Mouse (Mus musculus) limb, embryonic 10.5 days (tissue): ENCODE data around the gene Cmss1. TPM values are rescaled to one million over a fixed set of nuclear protein-coding genes. Genes with fewer than 3 reads are reported as not detected.
A peak's percentile ranks its signal among the peaks of the same experiment; 100 is the strongest.

Experiments
- DNase-seq: peaks from one replicate; pipeline ENCODE4 v3.0.0-alpha.2; 2017; ENCODE audit warnings: low spot score
- H3K27ac ChIP-seq: fragments of 300-500 bp; sonication (generic); 2 replicates; pipeline ENCODE4 v1.5.1; 2016; ENCODE audit warnings: mild to moderate bottlenecking
- H3K27me3 ChIP-seq: fragments of 300-500 bp; sonication (generic); 2 replicates; pipeline ENCODE4 v1.6.1; 2016; ENCODE audit warnings: low read depth, mild to moderate bottlenecking; ENCODE audit not compliant: poor library complexity, severe bottlenecking
- H3K36me3 ChIP-seq: fragments of 300-500 bp; sonication (generic); 2 replicates; pipeline ENCODE4 v1.6.1; 2016; ENCODE audit warnings: mild to moderate bottlenecking, moderate library complexity
- H3K4me1 ChIP-seq: fragments of 300-500 bp; sonication (generic); 2 replicates; pipeline ENCODE4 v1.6.1; 2016
- H3K4me3 ChIP-seq: fragments of 300-500 bp; sonication (generic); 2 replicates; pipeline ENCODE4 v1.5.1; 2016; ENCODE audit warnings: mild to moderate bottlenecking, moderate library complexity
- H3K9me3 ChIP-seq: fragments of 300-500 bp; sonication (generic); replicated peaks from 2 replicates; pipeline ENCODE4 v1.6.1; 2016; ENCODE audit warnings: mild to moderate bottlenecking
- WGBS: fragments of 180-500 bp; shearing (Covaris S2); methylation state at CpG from one replicate; pipeline ENCODE4 v1.1.7; 2016; 5-methylcytosine and 5-hydroxymethylcytosine counted together
- polyA plus RNA-seq: library from polyadenylated mRNA; unstranded; fragments of >200 nt; fragmentation: Nextera tagmentation; extraction: Ambion mirVana; gene quantifications from 2 replicates; pipeline ENCODE4 v1.2.1, GENCODE M21; 2016

Gene Cmss1
- polyA plus RNA-seq, 1 experiment from 2014 or later: 53.7 TPM

GRCm38 (mm10) chr16:57317882-57318636 is 288.6 kb downstream of the Cmss1 start:
- Histone ChIP-seq H3K4me1 (peaks cover 24% of the 10 kb centered on the region), H3K36me3 (peaks cover 11% of the 10 kb centered on the region), H3K27me3 (no peaks in the 10 kb centered on the region), H3K27ac (no peak overlapping the region), H3K4me3 (no peak overlapping the region), H3K9me3 (peaks cover 2% of the 10 kb centered on the region; the same call in 1 of the 2 replicates)
- 49% methylated on average over 13 of the region's 13 CpGs for WGBS
- no peak for DNase-seq

- Histone ChIP-seq H3K4me1 (peaks cover 24% of the 10 kb centered on the region), H3K27ac (peak overlapping the region; percentile 16; the same call in 1 of the 2 replicates), H3K9me3 (peaks cover 2% of the 10 kb centered on the region; the same call in 1 of the 2 replicates), H3K4me3 (no peak overlapping the region), H3K27me3 (no peaks in the 10 kb centered on the region), H3K36me3 (peaks cover 11% of the 10 kb centered on the region)
- 59% methylated on average over 4 of the region's 4 CpGs for WGBS
- no peak for DNase-seq
Measured at GRCm38 (mm10) chr16:57317127-57317526, 289.5 kb downstream of the Cmss1 start.

- Histone ChIP-seq H3K36me3 (peaks cover 6% of the 10 kb centered on the region), H3K27me3 (no peaks in the 10 kb centered on the region), H3K4me1 (peaks cover 24% of the 10 kb centered on the region), H3K9me3 (0 out of 2 replicates have a peak, but pooled peaks cover 2% of the 10 kb centered on the region), H3K27ac (no peak overlapping the region), H3K4me3 (no peak overlapping the region)
- WGBS: 94% methylated on average over 9 of the region's 9 CpGs
- no peak for DNase-seq
Measured at GRCm38 (mm10) chr16:57315026-57315425, 291.6 kb downstream of the Cmss1 start.

GRCm38 (mm10) chr16:57314236-57314635 is 292.4 kb downstream of the Cmss1 start:
- no peak overlapping the region for H3K4me3 ChIP-seq
- no peaks in the 10 kb centered on the region for H3K27me3 ChIP-seq
- no peak overlapping the region for H3K27ac ChIP-seq
- WGBS: 58% methylated on average over 3 of the region's 3 CpGs
- peaks cover 31% of the 10 kb centered on the region for H3K4me1 ChIP-seq
- DNase-seq: no peak
- H3K36me3 ChIP-seq: no peaks in the 10 kb centered on the region
- H3K9me3 ChIP-seq: no peaks in the 10 kb centered on the region

- no peaks in the 10 kb centered on the region for H3K9me3 ChIP-seq
- 94% methylated on average over 3 of the region's 3 CpGs for WGBS
- no peak overlapping the region for H3K27ac ChIP-seq
- DNase-seq: no peak
- H3K4me3 ChIP-seq: no peak overlapping the region
- H3K36me3 ChIP-seq: no peaks in the 10 kb centered on the region
- H3K4me1 ChIP-seq: peaks cover 37% of the 10 kb centered on the region
- H3K27me3 ChIP-seq: no peaks in the 10 kb centered on the region
Measured at GRCm38 (mm10) chr16:57313487-57313886, 293.2 kb downstream of the Cmss1 start.

GRCm38 (mm10) chr16:57312130-57312529 is 294.5 kb downstream of the Cmss1 start:
- no peaks in the 10 kb centered on the region for H3K9me3 ChIP-seq
- no peak for DNase-seq
- no peaks in the 10 kb centered on the region for H3K36me3 ChIP-seq
- H3K27me3 ChIP-seq: no peaks in the 10 kb centered on the region
- H3K4me1 ChIP-seq: peaks cover 25% of the 10 kb centered on the region
- H3K4me3 ChIP-seq: no peak overlapping the region
- no peak overlapping the region for H3K27ac ChIP-seq
- 96% methylated on average over 2 of the region's 2 CpGs for WGBS

- peaks cover 47% of the 10 kb centered on the region for H3K4me1 ChIP-seq
- H3K27me3 ChIP-seq: peaks cover 11% of the 10 kb centered on the region; the same call in 1 of the 2 replicates
- no peaks in the 10 kb centered on the region for H3K9me3 ChIP-seq
- H3K36me3 ChIP-seq: no peaks in the 10 kb centered on the region
- H3K27ac ChIP-seq: no peak overlapping the region
- WGBS: 79% methylated on average over 6 of the region's 6 CpGs
- DNase-seq: no peak
- H3K4me3 ChIP-seq: no peak overlapping the region
Measured at GRCm38 (mm10) chr16:57305463-57305862, 301.2 kb downstream of the Cmss1 start.

- peak; percentile 78 for DNase-seq
- no peaks in the 10 kb centered on the region for H3K9me3 ChIP-seq
- peak overlapping the region; percentile 41 for H3K4me3 ChIP-seq
- H3K36me3 ChIP-seq: no peaks in the 10 kb centered on the region
- H3K27ac ChIP-seq: peak overlapping the region; percentile 81
- WGBS: 26% methylated on average over 19 of the region's 19 CpGs
- peaks cover 23% of the 10 kb centered on the region; the same call in 1 of the 2 replicates for H3K27me3 ChIP-seq
- peaks cover 37% of the 10 kb centered on the region for H3K4me1 ChIP-seq
Measured at GRCm38 (mm10) chr16:57303716-57304115, 302.9 kb downstream of the Cmss1 start.

- H3K4me1 ChIP-seq: peaks cover 35% of the 10 kb centered on the region
- H3K36me3 ChIP-seq: no peaks in the 10 kb centered on the region
- peak; percentile 42 for DNase-seq
- H3K27ac ChIP-seq: peak overlapping the region; percentile 81
- H3K4me3 ChIP-seq: peak overlapping the region; percentile 41
- H3K27me3 ChIP-seq: peaks cover 23% of the 10 kb centered on the region; the same call in 1 of the 2 replicates
- WGBS: 59% methylated on average over 25 of the region's 25 CpGs
- H3K9me3 ChIP-seq: no peaks in the 10 kb centered on the region
Measured at GRCm38 (mm10) chr16:57302792-57303698, 303.6 kb downstream of the Cmss1 start.

- H3K27ac ChIP-seq: no peak overlapping the region
Measured at GRCm38 (mm10) chr16:57301512-57302115, 305.1 kb downstream of the Cmss1 start.

GRCm38 (mm10) chr16:57295216-57295934 is 311.3 kb downstream of the Cmss1 start:
- WGBS: 88% methylated on average over 10 of the region's 10 CpGs
- H3K9me3 ChIP-seq: no peaks in the 10 kb centered on the region
- no peak overlapping the region for H3K4me3 ChIP-seq
- H3K36me3 ChIP-seq: no peaks in the 10 kb centered on the region
- no peaks in the 10 kb centered on the region for H3K4me1 ChIP-seq
- peaks cover 11% of the 10 kb centered on the region; the same call in 1 of the 2 replicates for H3K27me3 ChIP-seq
- H3K27ac ChIP-seq: no peak overlapping the region
- no peak for DNase-seq

More at GRCm38 (mm10) chr16:57301512-57302115, 305.1 kb downstream of the Cmss1 start:
- H3K27me3 ChIP-seq: peaks cover 23% of the 10 kb centered on the region; the same call in 1 of the 2 replicates
- H3K4me1 ChIP-seq: peaks cover 35% of the 10 kb centered on the region
- 86% methylated on average over 9 of the region's 9 CpGs for WGBS
- H3K36me3 ChIP-seq: no peaks in the 10 kb centered on the region
- DNase-seq: no peak
- H3K4me3 ChIP-seq: no peak overlapping the region
- no peaks in the 10 kb centered on the region for H3K9me3 ChIP-seq

GRCm38 (mm10) chr16:57292765-57293164 is 313.9 kb downstream of the Cmss1 start, which contains the start of gene Tmem30c:
TSS of gene Tmem30c (minus strand) at chr16:57292865.
- no peaks in the 10 kb centered on the region for H3K4me1 ChIP-seq
- 78% methylated on average over 2 of the region's 2 CpGs for WGBS
- no peak for DNase-seq
- H3K27ac ChIP-seq: no peak within 1 kb of the TSS
- H3K27me3 ChIP-seq: no peaks in the 10 kb centered on the region
- no peak within 1 kb of the TSS for H3K4me3 ChIP-seq
- H3K36me3 ChIP-seq: no peaks in the 10 kb centered on the region
- no peaks in the 10 kb centered on the region for H3K9me3 ChIP-seq
